Mouse (Mus musculus) brown adipose tissue, adult 24 weeks (tissue): ENCODE data around the gene Spaca5. TPM values are rescaled to one million over a fixed set of nuclear protein-coding genes. Genes with fewer than 3 reads are reported as not detected.

ENCODE experiments used
- H3K27ac ChIP-seq: fragments of 200-500 bp; replicated peaks from 2 replicates; pipeline ENCODE4 v1.5.1; 2012; ENCODE audit warnings: low read depth, mild to moderate bottlenecking, low read length
- H3K4me1 ChIP-seq: fragments of 200-500 bp; 2 replicates; pipeline ENCODE4 v1.6.1; 2012; ENCODE audit warnings: low read length, mixed read lengths; ENCODE audit not compliant: control insufficient read depth, insufficient read depth, insufficient read length
- H3K4me3 ChIP-seq: fragments of 200-500 bp; 2 replicates; pipeline ENCODE4 v1.5.1; 2012; ENCODE audit warnings: low read depth, mild to moderate bottlenecking, low read length, moderate library complexity; ENCODE audit not compliant: insufficient read depth
- polyA plus RNA-seq: library from polyadenylated mRNA; stranded (reverse); fragments of >200 nt; gene quantifications from 2 replicates; pipeline ENCODE4 v1.2.4, GENCODE M21; 2012; ENCODE audit not compliant: missing spikeins, insufficient read depth, insufficient read length

The Spaca5 gene
- polyA plus RNA-seq = not detected in 2 replicates

GRCm38 (mm10) chrX:21068106-21068505, at the start of gene Spaca5:
TSS of gene Spaca5 (plus strand) at chrX:21068406.
- Histone ChIP-seq H3K4me3 (no peak within 1 kb of the TSS), H3K27ac (no peak within 1 kb of the TSS), H3K4me1 (no peaks in the 10 kb centered on the region)

- H3K27ac ChIP-seq = no peak overlapping the region; the same call in 1 of the 2 replicates
- peak overlapping the region; percentile 80 for H3K4me3 ChIP-seq
- H3K4me1 ChIP-seq = no peaks in the 10 kb centered on the region
Measured at GRCm38 (mm10) chrX:21061460-21061859, 6.7 kb upstream of the Spaca5 start.

- Histone ChIP-seq H3K27ac (peak within 1 kb of the TSS; percentile 36; the same call in 1 of the 2 replicates), H3K4me3 (peak within 1 kb of the TSS; percentile 80), H3K4me1 (no peaks in the 10 kb centered on the region)
Measured at GRCm38 (mm10) chrX:21061866-21062543, 6.2 kb upstream of the Spaca5 start, which contains the start of gene Zfp182. TSS of gene Zfp182 (minus strand) at chrX:21062316.

- Histone ChIP-seq H3K27ac (0 out of 2 replicates have a peak overlapping the region, but pooled peaks have one; percentile 36), H3K4me1 (no peaks in the 10 kb centered on the region), H3K4me3 (peak overlapping the region; percentile 63)
Measured at GRCm38 (mm10) chrX:21062544-21062890, 5.7 kb upstream of the Spaca5 start.

- H3K4me1 ChIP-seq = no peaks in the 10 kb centered on the region
- H3K4me3 ChIP-seq = peak overlapping the region; percentile 77
- peak overlapping the region; percentile 56; the same call in 1 of the 2 replicates for H3K27ac ChIP-seq
Measured at GRCm38 (mm10) chrX:21088645-21088982, 20.4 kb downstream of the Spaca5 start.

- Histone ChIP-seq H3K4me3 (peak within 1 kb of the TSS; percentile 77), H3K27ac (peak within 1 kb of the TSS; percentile 87), H3K4me1 (no peaks in the 10 kb centered on the region)
Measured at GRCm38 (mm10) chrX:21088983-21089866, 21.0 kb downstream of the Spaca5 start, which contains the start of gene Zfp300. TSS of gene Zfp300 (minus strand) at chrX:21089527.

- Histone ChIP-seq H3K4me3 (peak overlapping the region; percentile 45), H3K4me1 (no peaks in the 10 kb centered on the region), H3K27ac (0 out of 2 replicates have a peak overlapping the region, but pooled peaks have one; percentile 49)
Measured at GRCm38 (mm10) chrX:21089867-21090239, 21.6 kb downstream of the Spaca5 start.

GRCm38 (mm10) chrX:21115520-21115919, 47.3 kb downstream of the Spaca5 start, which contains the start of gene Ssxa1:
TSS of gene Ssxa1 (plus strand) at chrX:21115820.
- H3K27ac ChIP-seq = no peak within 1 kb of the TSS
- H3K4me1 ChIP-seq = no peaks in the 10 kb centered on the region
- H3K4me3 ChIP-seq = no peak within 1 kb of the TSS

Other genes with a start within 250 kb of the Spaca5 start
- gene Timp1, start 198.2 kb upstream of the Spaca5 start, polyA plus RNA-seq = not detected in 2 replicates
- not detected in 2 replicates for gene Syn1, start 147.4 kb upstream of the Spaca5 start, polyA plus RNA-seq
- gene Cfp, start 136.9 kb upstream of the Spaca5 start, polyA plus RNA-seq = 9.0 and 13.0 TPM in 2 replicates
- 5.5 and 8.8 TPM in 2 replicates for gene Elk1, start 117.8 kb upstream of the Spaca5 start, polyA plus RNA-seq
- 103 and 122 TPM in 2 replicates for gene Uxt, start 106.4 kb upstream of the Spaca5 start, polyA plus RNA-seq
- 2.2 and 2.8 TPM in 2 replicates for gene Zfp182, start 6.1 kb upstream of the Spaca5 start, polyA plus RNA-seq
- 0.63 and 0.67 TPM in 2 replicates for gene Zfp300, start 21.1 kb downstream of the Spaca5 start, polyA plus RNA-seq
- not detected in 2 replicates for gene Ssxa1, start 47.4 kb downstream of the Spaca5 start, polyA plus RNA-seq
- not detected in 2 replicates for gene Gm21876, start 107.2 kb downstream of the Spaca5 start, polyA plus RNA-seq